In genomic region chr12:3894525-3894924, GRCm38 (mm10) we compare ENCODE assay signal across 22 mouse cellular contexts.
DNase-seq lines count a peak whose midpoint lies in the region; ATAC-seq and TF ChIP-seq lines count a peak whose summit lies in the region.
"Had no signal": no experiment of that assay in that cellular context is flagged by ENCODE, and none has a peak within 500 bp of the region (broad histone marks: within the 10 kb centered on the region; RNA-seq: fewer than 3 reads in every experiment).

No protein-coding gene starts in this region.

- H3K4me1 ChIP-seq in forebrain, embryonic 12.5 days = peaks cover 52% of the 10 kb centered on the region
- peaks cover 10% of the 10 kb centered on the region; the same call in 1 of the 2 replicates for H3K4me1 ChIP-seq in forebrain, postnatal 0 days (ENCODE audit: insufficient read depth)
- H3K4me1 ChIP-seq in ES-E14 (ENCODE audit: control insufficient read depth in 2 of 2, insufficient read depth in 2 of 2, low read length in 2 of 2, poor library complexity in 1 of 2) = peaks cover 4 to 34% of the 10 kb centered on the region in 2 experiments
- peaks cover 32% of the 10 kb centered on the region for H3K4me1 ChIP-seq in limb, embryonic 14.5 days (ENCODE audit: control insufficient read depth, insufficient read depth, low read length)

- peaks cover 48% of the 10 kb centered on the region for H3K36me3 ChIP-seq in forebrain, embryonic 12.5 days (replicated peaks)
- H3K36me3 ChIP-seq in forebrain, postnatal 0 days (ENCODE audit: insufficient read depth) = peaks cover 45% of the 10 kb centered on the region
- peaks cover 43% of the 10 kb centered on the region for H3K36me3 ChIP-seq in ES-E14 (ENCODE audit: control insufficient read depth, insufficient read depth, low read length, poor library complexity, severe bottlenecking)
- peaks cover 57% of the 10 kb centered on the region for H3K36me3 ChIP-seq in limb, embryonic 14.5 days (ENCODE audit: control insufficient read depth, insufficient read depth, low read length)

- TF ChIP-seq CTCF in forebrain, postnatal 0 days (IDR thresholded peaks at IDR 0.05; ENCODE audit: low read depth) = no peak
- TF ChIP-seq CTCF in layer of hippocampus, adult 2 months (conservative IDR thresholded peaks at IDR 0.05) = no peak

- no peak for ATAC-seq in forebrain, embryonic 12.5 days (ENCODE audit: low FRiP score)
- no peak for ATAC-seq in forebrain, postnatal 0 days
- no peak for ATAC-seq in limb, embryonic 14.5 days (ENCODE audit: low FRiP score, low read depth)

- in situ Hi-C loops in ES-E14 (cut with MboI; ENCODE audit: low sequenced_read_pairs in 2 of 2, unreplicated experiment in 2 of 2) = no loop called here

- no peak for TF ChIP-seq POLR2A in limb, embryonic 14.5 days (IDR thresholded peaks at IDR 0.05; ENCODE audit: borderline replicate concordance, extremely low read depth, insufficient read depth, insufficient read length)

- H3K4me3 ChIP-seq in forebrain, embryonic 12.5 days (replicated peaks) = no peak overlapping the region
- no peak overlapping the region for H3K4me3 ChIP-seq in forebrain, postnatal 0 days (ENCODE audit: low read depth, low read length)
- H3K4me3 ChIP-seq in layer of hippocampus, adult 2 months = no peak overlapping the region
- H3K4me3 ChIP-seq in ES-E14 (ENCODE audit: insufficient read depth in 1 of 2, low read depth in 1 of 2, low read length in 2 of 2, poor library complexity in 1 of 2, severe bottlenecking in 1 of 2) = no peak overlapping the region
- no peak overlapping the region for H3K4me3 ChIP-seq in limb, embryonic 14.5 days (replicated peaks; ENCODE audit: low read length)
- H3K4me3 ChIP-seq: heart, adult 2 months; midbrain, embryonic 12.5 days; stomach, embryonic 15.5 days had no signal

- no peaks in the 10 kb centered on the region for H3K27me3 ChIP-seq in forebrain, embryonic 12.5 days
- no peaks in the 10 kb centered on the region for H3K27me3 ChIP-seq in forebrain, postnatal 0 days (ENCODE audit: insufficient read depth, low read length)
- no peaks in the 10 kb centered on the region for H3K27me3 ChIP-seq in limb, embryonic 14.5 days (ENCODE audit: control insufficient read depth, insufficient read depth, low read length)
- H3K27me3 ChIP-seq: stomach, embryonic 15.5 days had no signal

- WGBS in forebrain, embryonic 12.5 days = 78% methylated on average over 7 of the region's 7 CpGs
- 58% methylated on average over 7 of the region's 7 CpGs for WGBS in forebrain, postnatal 0 days
- 80% methylated on average over 7 of the region's 7 CpGs for WGBS in limb, embryonic 14.5 days

- H3K27ac ChIP-seq in forebrain, embryonic 12.5 days = no peak overlapping the region
- H3K27ac ChIP-seq in forebrain, postnatal 0 days (ENCODE audit: low read depth, low read length) = no peak overlapping the region
- H3K27ac ChIP-seq in layer of hippocampus, adult 2 months = no peak overlapping the region
- no peak overlapping the region for H3K27ac ChIP-seq in ES-E14 (ENCODE audit: insufficient read depth, low read depth, low read length, poor library complexity, severe bottlenecking)
- H3K27ac ChIP-seq in limb, embryonic 14.5 days (replicated peaks; ENCODE audit: low read depth, low read length) = 0 out of 2 replicates have a peak overlapping the region, but pooled peaks have one; percentile 5
- H3K27ac ChIP-seq: heart, adult 2 months; midbrain, embryonic 12.5 days; stomach, embryonic 15.5 days had no signal

- no peaks in the 10 kb centered on the region for H3K9me3 ChIP-seq in forebrain, embryonic 12.5 days
- H3K9me3 ChIP-seq in forebrain, postnatal 0 days (ENCODE audit: low read length) = no peaks in the 10 kb centered on the region
- no peaks in the 10 kb centered on the region for H3K9me3 ChIP-seq in ES-E14 (ENCODE audit: control insufficient read depth, insufficient read depth, low read depth, low read length)
- H3K9me3 ChIP-seq in limb, embryonic 14.5 days (ENCODE audit: control insufficient read depth, low read length) = no peaks in the 10 kb centered on the region
- H3K9me3 ChIP-seq: midbrain, embryonic 12.5 days; stomach, embryonic 15.5 days had no signal

- no peak overlapping the region for H3K9ac ChIP-seq in forebrain, embryonic 12.5 days
- no peak overlapping the region for H3K9ac ChIP-seq in forebrain, postnatal 0 days
- peak overlapping the region; percentile 5; the same call in 1 of the 2 replicates for H3K9ac ChIP-seq in ES-E14 (ENCODE audit: insufficient read depth, low read depth, low read length, poor library complexity, severe bottlenecking)
- no peak overlapping the region for H3K9ac ChIP-seq in limb, embryonic 14.5 days (ENCODE audit: low read depth, low read length, severe bottlenecking)
- H3K9ac ChIP-seq: stomach, embryonic 15.5 days had no signal

- DNase-seq in forebrain, postnatal 0 days = no peak
- peak; percentile 33 for DNase-seq in layer of hippocampus, adult 9-11 months
- DNase-seq in layer of hippocampus, adult 2 months (ENCODE audit: low spot score in 2 of 2) = no peak
- DNase-seq in ES-E14 (ENCODE audit: low read depth, low spot score) = no peak
- DNase-seq in limb, embryonic 14.5 days (ENCODE audit: low spot score) = no peak
- no peak for DNase-seq in lung, postnatal 4 days
- no peak for DNase-seq in cerebellum, adult 11 months
- DNase-seq: cerebellum, postnatal 10 days; embryo, embryonic 11 days; gastrocnemius, postnatal 14 days; heart, adult 2 months; heart, postnatal 14 days; kidney, adult 8-10 months; kidney, postnatal 36 days; layer of hippocampus, postnatal 36 days; lung, adult 2 months; lung, postnatal 36 days; right cerebral cortex, postnatal 14 days; thymus, postnatal 14 days had no signal

- H3K4me2 ChIP-seq in forebrain, embryonic 12.5 days = 0 out of 2 replicates have a peak overlapping the region, but pooled peaks have one; percentile 78
- no peak overlapping the region for H3K4me2 ChIP-seq in forebrain, postnatal 0 days (ENCODE audit: low read depth)
- no peak overlapping the region for H3K4me2 ChIP-seq in limb, embryonic 14.5 days (replicated peaks; ENCODE audit: low read depth, low read length, severe bottlenecking)
- H3K4me2 ChIP-seq: stomach, embryonic 15.5 days had no signal

TF ChIP-seq in ES-E14, 5 proteins besides CTCF, POLR2A, EP300 and RAD21:
- no peak for TF ChIP-seq HCFC1 (IDR thresholded peaks at IDR 0.05; ENCODE audit: borderline replicate concordance, insufficient read depth, low read length)
- no peak for TF ChIP-seq ZC3H11A (IDR thresholded peaks at IDR 0.05; ENCODE audit: borderline replicate concordance, low read depth, low read length)
TF ChIP-seq in ES-E14: peak in this region for 0.
